Mouse (Mus musculus) c-Kit-negative CD71-positive TER-119-positive erythroid progenitor cells, embryonic 14.5 days (primary cell): Measurements from ENCODE around the gene Gm3543.
"Not testable (repeated sequence)": the region's sequence is repeated elsewhere in the genome, so short reads cannot be mapped to it uniquely, and the experiment has no call there.

Experiments
- DNase-seq: peaks from one replicate; pipeline ENCODE4 v3.0.0-alpha.2; 2013; ENCODE audit warnings: low read depth, low spot score

Gene Gm3543

DNA sequence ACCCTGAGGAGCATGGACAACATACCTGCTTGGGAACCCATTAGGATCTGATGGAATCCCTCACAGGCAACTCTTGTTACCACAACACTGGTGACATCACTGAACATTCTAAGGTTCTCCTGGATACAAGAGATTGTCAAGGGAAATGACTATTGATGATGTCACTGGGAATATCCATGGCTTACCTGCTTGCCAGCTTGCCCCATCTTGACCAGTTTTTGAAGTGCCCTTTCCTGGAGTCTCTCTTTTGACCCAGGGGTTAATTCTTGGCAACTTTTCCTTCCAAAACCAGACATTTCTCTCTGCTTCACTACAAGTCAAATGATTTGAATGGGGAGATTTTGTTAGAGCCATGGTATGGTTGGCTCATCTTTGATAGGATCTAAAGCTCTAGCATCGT lies at the start of gene Gm3543:
Gm3543 (minus strand) TSS at position 101 of the 400 bp plus-strand sequence.
- DNase-seq = not testable (repeated sequence)

GRCm38 (mm10) chr14:41968596-41968995 lies 14.5 kb downstream of the Gm3543 start:
- not testable (repeated sequence) for DNase-seq

DNA sequence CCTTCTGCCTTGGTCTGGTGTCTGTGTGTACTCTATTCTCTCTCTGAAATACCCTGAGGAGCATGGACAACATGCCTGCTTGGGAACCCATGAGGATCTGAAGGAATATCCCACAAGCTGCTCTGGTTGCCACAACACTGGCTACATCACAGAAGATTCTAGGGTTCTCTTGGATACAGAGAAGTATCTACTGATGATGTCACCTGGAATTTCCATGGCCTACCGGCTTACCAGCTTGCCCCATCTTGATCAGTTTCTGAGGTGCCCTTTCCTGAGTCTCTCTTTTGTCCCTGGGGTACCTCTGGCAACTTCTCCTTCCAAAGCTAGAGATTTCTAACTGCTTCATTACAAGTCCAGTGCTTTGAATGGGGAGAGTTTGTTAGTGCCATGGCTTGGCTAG lies 15.3 kb downstream of the Gm3543 start, which contains the start of gene Gm6401:
Gm6401 (minus strand) TSS at position 101 of the 400 bp plus-strand sequence.
- DNase-seq = not testable (repeated sequence)

DNA sequence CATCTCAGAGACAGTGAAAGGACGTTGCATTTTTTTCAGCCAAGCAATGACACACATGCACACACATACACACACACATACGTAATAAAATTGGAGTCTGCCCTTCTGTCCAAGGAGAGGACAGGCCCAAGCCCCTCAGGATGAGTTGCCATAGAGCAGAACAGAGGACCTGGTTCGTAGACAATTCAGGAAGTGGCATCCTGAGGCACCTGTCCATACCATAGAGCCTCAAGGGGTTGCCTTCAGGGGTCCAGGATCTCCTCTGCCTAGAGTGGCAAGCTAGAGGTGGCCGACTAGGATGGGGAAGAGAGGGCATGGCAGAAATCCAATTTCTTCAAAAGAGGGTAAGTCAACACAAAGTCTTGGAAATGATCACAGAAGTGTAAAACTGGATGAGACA lies 19.0 kb downstream of the Gm3543 start:
- not testable (repeated sequence) for DNase-seq

GRCm38 (mm10) chr14:41943695-41944094 lies 39.4 kb downstream of the Gm3543 start, which contains the start of gene 1700024B05Rik:
TSS of gene 1700024B05Rik (plus strand) at chr14:41943995.
- DNase-seq = not testable (repeated sequence)
